Mouse (Mus musculus) adrenal gland, postnatal 25 days (tissue): ENCODE measurements at regions not wholly inside any gene's neighbourhood (a gene's known extent, or its start where the extent isn't known, plus 50 kb on each side); places are given as distances from the start of the nearest gene placed in this dataset.

Experiments used
- DNase-seq: peaks from one replicate; pipeline ENCODE4 v3.0.0; 2021; ENCODE audit warnings: mixed read lengths

GRCm38 (mm10) chr8:9152313-9152925 lies 462.1 kb upstream of the Arglu1 start:
- DNase-seq = no peak

DNA sequence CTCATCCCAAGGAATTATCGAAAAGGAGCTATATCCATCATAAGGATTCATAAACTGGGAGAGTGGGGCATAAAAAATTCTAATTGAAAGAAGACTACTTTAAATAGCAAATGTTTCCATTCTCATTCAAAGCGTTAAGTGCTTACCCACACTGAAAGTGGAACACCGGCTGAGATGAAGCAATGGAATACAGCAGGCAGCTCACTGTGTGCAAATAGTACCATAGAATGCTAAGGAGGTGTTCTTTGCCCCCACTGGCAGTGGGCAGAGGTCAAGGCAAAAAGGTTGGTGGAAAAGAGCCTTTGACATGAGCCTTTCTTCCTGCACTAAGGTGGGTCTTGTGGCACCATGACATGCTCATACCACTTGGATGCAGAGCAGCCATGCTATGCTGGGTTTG lies 454.0 kb upstream of the Arglu1 start:
- DNase-seq = no peak

DNA sequence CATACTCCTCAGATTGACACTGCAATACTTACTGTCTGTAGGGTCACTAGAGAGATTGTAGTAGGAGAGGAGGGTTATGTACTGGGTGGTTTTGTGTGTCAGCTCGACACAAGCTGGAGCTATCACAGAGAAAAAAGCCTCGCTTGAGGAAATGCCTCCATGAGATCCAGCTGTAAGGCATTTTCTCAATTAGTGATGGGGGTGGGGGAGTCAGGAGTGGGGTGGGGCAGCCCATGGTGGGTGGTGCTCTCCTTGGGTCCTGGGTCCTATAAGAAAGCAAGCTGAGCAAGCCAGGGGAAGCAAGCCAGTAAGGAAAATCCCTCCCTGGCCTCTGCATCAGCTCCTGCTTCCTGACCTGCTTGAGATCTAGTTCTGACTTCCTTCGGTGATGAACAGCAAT lies 449.5 kb upstream of the Arglu1 start:
- DNase-seq = no peak

DNA sequence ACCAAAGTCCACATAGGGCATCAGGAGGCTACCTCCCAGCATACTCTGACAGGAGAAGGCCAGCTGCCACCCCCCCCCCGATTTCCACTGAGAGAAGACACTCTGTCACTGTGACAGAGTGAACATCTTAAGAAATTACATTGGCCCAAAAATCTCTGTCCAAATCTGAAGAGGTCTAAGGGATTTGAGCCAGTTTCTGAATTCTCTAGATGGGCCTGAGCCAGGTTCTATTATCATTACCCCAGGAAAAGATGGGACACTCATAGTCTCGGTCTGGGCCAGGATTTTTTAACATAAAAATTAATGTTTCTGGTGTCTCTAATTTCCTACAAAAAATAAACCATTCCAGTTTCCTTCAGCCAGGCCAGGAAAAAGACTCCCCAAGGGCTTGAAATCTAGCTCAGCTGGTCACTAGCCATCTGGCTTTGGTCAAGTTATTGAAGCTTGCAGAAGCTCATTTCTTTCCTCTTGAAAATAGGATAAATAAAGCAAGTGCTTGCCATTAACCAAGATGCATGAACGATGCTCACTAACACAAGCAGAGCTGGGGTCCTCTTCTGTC lies 448.8 kb upstream of the Arglu1 start:
- DNase-seq = no peak

DNA sequence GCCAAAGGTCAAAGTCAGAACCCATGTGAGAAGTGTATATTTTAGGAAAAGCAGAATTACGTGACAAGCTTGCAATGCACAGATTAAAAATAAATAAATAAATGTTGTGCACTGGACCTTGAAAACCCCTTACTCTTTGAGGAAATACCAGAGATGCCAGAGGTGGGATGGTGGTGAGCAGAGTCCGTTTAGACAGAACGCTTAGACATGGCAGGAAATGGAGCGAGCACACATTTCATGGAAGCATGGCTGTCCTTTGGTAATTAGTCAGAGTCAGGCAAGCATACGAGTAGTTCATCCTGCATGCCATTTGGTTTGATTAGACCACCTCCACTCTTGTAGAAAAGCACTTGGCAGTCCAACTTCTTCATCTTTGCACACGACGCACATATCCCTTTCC lies 443.4 kb upstream of the Arglu1 start:
- no peak for DNase-seq

GRCm38 (mm10) chr8:9132612-9133218 lies 442.4 kb upstream of the Arglu1 start:
- no peak for DNase-seq

DNA sequence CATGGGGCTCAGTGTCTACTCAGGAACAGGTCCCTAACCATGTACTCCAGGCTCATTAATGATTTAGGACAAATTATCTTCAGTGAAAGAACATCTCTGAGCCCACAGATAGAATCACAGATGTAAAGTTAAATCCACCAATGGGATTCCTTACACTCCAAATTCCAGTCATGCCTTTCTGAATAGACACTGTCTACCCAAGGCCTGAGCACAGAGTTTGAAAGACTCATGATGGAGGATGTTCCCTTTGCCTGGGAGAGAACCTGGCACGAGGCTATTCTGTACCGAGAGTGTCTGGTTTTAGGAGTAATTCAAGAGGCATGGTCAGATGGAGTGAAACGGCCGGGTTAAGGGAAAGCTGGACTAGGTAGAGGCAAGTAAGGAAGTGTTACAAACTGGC lies 440.9 kb upstream of the Arglu1 start:
- no peak for DNase-seq

GRCm38 (mm10) chr8:9124503-9124902 lies 434.2 kb upstream of the Arglu1 start:
- no peak for DNase-seq

DNA sequence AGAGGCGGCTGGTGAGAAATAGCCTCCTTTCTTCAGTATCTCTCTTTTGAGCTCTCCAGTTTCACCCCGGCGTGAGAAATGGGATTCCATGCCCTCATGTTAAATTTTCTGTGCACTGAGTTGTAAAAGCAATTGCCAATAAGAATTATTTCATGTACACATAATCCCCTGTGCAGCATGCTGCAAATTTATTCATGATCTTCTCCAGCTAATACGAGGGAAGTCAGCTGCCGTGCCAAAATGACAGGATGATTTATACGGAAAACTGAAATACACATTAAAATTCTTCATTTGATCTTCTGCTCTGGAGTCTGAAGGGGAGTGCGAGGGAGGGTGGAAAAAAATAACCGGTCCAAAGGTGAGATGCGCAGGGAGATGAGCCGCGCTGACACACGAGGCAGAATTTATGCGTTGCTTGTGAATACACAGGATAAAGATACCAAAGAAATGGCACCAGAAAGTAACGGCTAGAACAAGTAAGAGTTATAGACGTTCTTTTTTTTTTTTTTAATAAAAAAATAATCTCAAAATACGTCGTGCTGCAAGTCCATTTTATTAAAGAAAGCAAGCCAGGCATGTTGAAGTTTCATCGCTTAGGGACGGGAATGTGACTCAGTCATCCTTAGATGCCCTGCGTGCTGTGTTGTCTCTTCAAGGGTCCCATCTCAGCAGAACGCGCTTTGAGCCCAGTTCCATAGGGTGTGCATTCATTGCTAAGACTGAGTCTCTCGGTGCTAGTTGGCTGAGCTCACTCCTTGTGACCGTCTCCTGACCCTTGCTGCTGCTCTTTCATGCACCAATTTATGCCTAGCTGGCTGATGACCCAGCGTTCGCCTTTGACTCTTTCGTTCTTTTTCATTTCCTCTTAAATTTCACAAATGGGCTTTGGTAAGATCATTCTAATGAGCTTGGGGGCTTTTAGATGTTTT lies 427.8 kb upstream of the Arglu1 start:
- no peak for DNase-seq

- no peak for DNase-seq
Measured at GRCm38 (mm10) chr8:9095980-9096379, 405.7 kb upstream of the Arglu1 start.

GRCm38 (mm10) chr8:9094002-9094401 lies 403.7 kb upstream of the Arglu1 start:
- no peak for DNase-seq

DNA sequence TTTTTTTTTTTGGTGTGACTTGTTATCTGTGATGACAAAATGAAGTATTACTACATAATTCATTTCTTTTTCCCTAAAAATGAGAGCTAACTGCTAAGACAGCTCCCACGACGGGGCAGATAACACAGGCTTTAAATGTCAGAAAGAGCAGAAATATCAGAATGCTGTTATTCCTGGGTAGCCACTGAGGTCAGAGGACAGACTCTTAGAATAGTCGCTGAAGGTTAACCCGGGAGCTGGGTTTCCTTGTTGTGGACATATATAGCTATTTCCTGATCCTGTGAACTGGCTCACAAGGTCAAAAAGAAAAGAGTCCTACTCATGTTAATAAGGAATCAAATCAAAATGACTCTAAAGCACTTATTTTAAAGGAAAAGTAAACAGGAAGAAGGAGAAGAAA lies 403.0 kb upstream of the Arglu1 start:
- DNase-seq = no peak

DNA sequence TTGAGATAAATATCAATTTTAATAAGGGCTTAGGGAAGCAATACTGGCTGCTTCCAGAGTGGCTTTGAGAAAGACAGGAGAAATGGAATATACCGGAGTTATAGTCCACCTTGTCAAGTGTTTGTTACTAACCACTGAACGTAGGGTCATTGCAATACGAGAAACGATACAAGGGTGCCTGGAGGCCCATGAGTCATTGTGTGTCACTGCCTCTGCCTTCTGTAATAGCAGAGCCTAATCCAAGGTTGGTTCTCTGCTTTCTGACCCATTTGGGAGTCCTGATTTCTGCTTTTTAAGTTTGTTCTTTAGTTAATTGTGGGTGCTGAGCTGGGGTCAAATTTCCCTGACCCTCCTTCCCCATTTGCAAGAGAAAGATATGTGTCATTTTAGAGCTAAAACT lies 382.4 kb upstream of the Arglu1 start:
- DNase-seq = no peak

GRCm38 (mm10) chr8:9072286-9072685 lies 382.0 kb upstream of the Arglu1 start:
- DNase-seq = no peak

DNA sequence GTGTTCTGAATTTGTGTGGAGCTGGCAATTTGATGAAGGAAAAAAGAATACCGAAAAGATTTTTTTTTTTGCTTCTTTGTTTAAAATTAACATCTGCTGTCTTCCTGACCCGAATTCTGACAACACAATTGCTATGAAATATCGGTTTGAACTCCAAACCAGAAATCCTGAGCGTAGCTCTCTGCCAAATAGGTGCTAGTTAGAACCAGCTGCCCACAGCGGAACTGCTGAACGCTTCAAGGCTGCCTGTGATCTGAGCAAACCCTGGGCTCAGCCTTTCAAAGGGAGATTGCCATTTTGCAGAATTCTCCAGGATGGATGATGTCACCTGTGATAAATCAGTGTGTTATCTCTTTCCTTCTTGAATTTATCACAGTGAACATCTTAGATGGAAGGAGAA lies 380.6 kb upstream of the Arglu1 start:
- peak; percentile 36 for DNase-seq

GRCm38 (mm10) chr8:9069845-9070244 lies 379.5 kb upstream of the Arglu1 start:
- no peak for DNase-seq

DNA sequence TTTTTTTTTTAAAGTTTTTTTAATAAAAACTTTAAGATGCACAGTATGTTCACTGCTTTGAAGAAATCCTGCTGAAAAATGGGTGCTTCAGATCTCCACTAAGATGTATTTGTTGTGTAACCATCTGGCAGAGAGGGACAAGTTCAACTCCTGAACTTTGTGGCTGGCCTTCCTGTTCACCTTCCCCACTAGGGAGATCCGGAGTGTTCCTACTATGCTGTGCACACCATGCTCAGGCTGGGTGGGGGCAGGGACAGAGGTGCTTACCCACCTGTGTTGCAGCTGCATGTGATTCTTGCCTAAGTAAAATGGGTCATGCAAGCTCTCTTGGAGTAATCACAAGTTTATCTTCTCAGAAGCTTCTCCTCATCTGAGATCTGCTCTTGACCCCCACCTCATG lies 377.4 kb upstream of the Arglu1 start:
- no peak for DNase-seq

DNA sequence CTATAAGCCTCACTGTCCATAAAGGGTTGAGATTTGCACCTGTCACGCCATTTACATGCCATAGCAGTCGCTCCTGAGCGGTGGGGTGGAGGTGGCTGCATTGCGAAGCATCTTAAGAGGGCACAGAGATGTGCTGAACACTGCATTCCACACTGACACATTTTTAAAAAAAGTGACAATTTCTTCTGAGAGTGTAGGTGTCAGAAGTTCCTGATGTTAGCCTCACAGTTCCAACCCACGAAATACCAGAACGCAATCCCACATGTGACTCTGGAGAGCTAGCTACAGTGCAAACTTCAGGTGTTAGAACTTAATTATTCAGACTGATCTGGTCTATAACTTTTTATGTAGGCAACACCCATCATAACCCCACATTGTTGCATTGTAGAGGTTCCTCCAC lies 369.8 kb upstream of the Arglu1 start:
- no peak for DNase-seq

- DNase-seq = no peak
Measured at GRCm38 (mm10) chr8:9055416-9055819, 365.1 kb upstream of the Arglu1 start.

DNA sequence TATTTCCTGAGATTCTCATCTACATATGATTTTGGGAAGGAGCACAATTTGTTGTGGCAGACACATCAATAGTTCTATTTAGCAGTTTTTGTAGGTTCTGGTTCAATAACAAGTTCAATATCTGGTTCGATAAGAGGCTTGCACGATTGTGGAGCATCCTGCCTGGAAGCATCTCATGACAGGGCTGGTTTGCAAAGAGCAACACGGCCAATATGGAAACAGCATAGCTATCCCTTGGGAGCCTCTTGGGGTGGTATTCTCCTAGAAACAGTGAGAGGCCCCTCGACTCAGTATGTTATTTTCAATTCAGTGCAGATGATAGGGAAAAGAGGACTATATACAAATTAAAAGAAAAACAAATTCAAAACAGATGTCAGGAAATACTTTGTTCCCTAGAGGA lies 364.5 kb upstream of the Arglu1 start:
- DNase-seq = no peak

DNA sequence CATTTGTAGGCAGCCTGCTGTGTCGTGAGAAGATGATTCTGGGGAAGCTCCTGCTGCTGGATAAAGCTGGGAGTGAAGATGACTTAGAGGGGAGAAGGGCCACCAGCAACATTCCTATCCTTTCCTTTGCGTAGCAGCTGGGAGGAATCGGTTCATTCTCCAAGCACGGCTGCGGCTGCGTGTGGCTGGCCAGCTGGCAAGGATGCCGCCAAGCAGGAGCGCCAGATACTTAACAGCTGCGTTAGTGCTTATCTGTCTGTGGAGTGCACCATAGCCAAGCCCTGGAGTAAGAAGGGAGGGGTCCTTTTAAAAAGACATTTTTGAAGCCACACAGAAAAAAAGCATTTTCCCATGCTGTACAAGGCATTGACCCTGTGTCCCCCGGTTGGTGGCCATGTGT lies 361.4 kb upstream of the Arglu1 start:
- DNase-seq = no peak

- no peak for DNase-seq
Measured at GRCm38 (mm10) chr8:9050740-9051475, 360.6 kb upstream of the Arglu1 start.

DNA sequence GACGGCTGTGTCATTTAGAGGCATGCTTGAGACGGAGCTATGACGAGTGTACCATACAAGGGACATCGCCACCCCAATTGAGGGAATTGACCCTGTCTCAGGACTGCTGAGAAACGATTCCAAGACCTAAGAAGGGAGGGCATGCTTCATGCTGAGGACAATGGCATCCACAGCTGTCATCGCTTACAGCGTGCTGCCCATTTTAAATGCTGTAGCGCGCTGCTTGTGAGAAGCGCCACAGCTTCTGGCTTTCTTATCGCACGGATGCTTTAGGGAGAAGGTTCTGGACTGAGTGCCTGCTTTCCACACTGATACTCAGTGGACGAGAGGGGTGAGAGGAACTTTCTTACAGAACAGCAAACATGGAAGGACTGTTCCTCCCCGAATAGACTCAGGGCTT lies 357.8 kb upstream of the Arglu1 start:
- no peak for DNase-seq
